Mouse (Mus musculus): ENCODE measurements around the gene Cic. TPM values are rescaled to one million over a fixed set of nuclear protein-coding genes. Genes with fewer than 3 reads are reported as not detected.

The Cic gene
- polyA plus RNA-seq, 1 experiment from 2014 or later: 29.5 TPM

DNA sequence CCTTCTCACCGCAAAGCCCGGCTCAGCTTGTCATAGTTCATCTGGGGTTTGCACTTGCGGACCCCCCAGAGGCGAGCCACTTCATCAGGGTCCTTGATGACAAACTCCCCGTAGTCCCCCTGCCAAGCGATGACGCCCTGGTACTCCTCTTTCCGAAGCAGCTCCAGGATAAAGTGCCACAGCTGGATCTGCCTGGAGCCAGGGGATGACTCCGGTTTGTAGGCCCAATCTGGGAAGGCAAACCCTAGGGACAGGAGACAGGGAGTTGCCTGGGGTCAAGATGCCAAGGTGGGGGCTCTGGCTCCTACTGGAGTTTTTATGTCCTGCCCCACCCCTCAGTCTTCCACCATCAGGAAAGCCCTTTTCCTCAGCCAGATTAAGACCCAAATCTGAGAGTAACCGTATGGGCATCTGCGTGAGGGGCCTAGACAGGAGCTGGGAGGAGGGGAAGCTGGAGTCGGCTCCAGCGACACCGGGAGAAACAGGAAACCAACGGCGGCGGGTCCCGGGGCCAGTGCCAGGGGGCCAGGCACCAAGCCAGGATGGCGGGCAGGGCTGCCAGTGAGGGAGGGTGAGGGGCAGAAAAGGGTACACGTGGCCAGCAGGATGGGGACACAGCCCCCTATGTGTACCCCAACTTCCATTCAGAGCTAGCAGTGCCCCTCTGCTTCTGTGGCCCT, 21.3 kb upstream of the Cic start:
- H3K4me3 ChIP-seq: peak overlapping the region; percentile 99
- no peaks in the 10 kb centered on the region for H3K27me3 ChIP-seq
- peak overlapping the region; percentile 96 for H3K9ac ChIP-seq
- peaks cover 41% of the 10 kb centered on the region for H3K4me1 ChIP-seq
- H3K9me3 ChIP-seq: no peaks in the 10 kb centered on the region
- no peak for ATAC-seq (ENCODE audit: borderline replicate concordance, extremely low read depth, low FRiP score, low TSS enrichment)
- peaks cover 32% of the 10 kb centered on the region for H3K36me3 ChIP-seq
- peak overlapping the region; percentile 99 for H3K27ac ChIP-seq
- 33% methylated on average over 20 of the region's 20 CpGs for WGBS
- peak overlapping the region; percentile 90 for H3K4me2 ChIP-seq

DNA sequence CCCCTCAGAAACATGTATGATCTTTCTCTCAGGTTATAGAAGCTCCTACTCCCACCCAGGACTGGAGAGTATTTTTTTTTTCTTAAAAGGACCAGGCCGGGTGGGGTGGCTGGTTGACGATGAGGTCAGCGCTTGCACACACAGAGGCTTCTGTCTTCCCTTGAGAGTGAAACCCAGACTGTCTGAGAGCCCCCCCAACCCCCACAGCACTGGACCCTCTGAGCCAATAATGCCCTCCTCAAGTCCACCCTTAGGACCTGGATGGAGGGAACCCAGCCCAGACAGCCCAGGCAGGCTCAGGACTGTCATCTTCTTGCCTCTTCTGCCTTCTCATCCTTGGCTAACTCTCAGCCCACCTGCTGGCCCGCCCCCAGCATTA, 20.8 kb upstream of the Cic start:
- Histone ChIP-seq H3K4me1 (peaks cover 47% of the 10 kb centered on the region), H3K9ac (peak overlapping the region; percentile 96), H3K4me2 (peak overlapping the region; percentile 90), H3K4me3 (peak overlapping the region; percentile 99), H3K36me3 (peaks cover 32% of the 10 kb centered on the region), H3K27me3 (no peaks in the 10 kb centered on the region), H3K9me3 (no peaks in the 10 kb centered on the region), H3K27ac (peak overlapping the region; percentile 99)
- WGBS: 17% methylated on average over 4 of the region's 4 CpGs
- no peak for ATAC-seq (ENCODE audit: borderline replicate concordance, extremely low read depth, low FRiP score, low TSS enrichment)

DNA sequence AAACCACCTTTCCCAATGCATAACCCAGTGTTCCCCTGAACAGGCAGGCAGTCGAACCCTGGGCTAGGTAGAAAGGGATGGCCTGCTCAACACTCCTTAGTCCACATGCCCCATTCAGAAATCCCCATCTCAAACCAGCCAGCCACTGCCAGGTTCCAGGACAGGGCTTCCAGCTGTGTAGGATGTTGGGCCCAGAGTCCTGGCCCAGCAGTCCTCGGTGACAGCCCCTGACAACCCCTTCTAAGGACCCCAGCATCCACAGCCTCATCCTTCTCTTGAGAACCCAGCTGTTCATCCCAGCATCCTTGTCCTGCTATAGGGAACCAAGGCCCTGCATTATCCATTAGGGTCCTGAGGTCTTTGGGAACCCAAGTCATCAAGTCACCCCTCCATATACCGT, 20.0 kb upstream of the Cic start:
- WGBS: 6% methylated on average over 3 of the region's 3 CpGs
- H3K4me2 ChIP-seq: peak overlapping the region; percentile 90
- H3K9ac ChIP-seq: peak overlapping the region; percentile 96
- H3K4me3 ChIP-seq: peak overlapping the region; percentile 99
- no peak for ATAC-seq (ENCODE audit: borderline replicate concordance, extremely low read depth, low FRiP score, low TSS enrichment)
- no peaks in the 10 kb centered on the region for H3K9me3 ChIP-seq
- peak overlapping the region; percentile 99 for H3K27ac ChIP-seq
- peaks cover 28% of the 10 kb centered on the region for H3K36me3 ChIP-seq
- peaks cover 54% of the 10 kb centered on the region for H3K4me1 ChIP-seq
- H3K27me3 ChIP-seq: no peaks in the 10 kb centered on the region

DNA sequence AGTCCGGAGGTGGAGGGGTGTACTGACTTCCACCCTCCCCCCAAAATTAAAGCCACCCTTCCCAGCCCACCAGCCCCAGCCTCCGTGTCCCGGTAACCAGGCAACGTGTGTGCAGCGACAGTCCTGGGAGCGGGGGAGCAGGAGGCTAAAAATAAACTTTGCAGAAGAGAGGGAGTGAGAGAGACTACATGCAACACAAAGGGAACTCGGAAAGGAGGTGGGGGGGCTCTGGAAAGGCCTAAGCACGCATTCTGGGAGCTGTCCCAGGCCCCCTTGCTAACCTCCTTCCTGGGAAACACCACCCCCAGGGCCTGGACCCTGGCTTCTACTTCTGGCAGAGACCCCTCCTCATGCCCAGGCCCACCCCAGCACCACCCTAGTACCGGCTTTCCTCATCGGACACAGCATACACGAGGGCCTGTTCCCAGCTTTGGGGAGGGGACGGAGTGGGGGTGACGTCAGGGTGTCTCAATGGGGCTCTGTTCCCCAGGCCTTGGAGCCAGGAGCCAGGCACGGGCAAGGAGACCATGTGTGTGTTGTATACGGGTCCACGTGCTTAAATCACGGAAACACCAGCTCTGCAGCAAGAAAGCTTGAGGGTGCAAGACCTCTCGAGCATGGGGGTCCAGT, 19.4 kb upstream of the Cic start:
- ATAC-seq (ENCODE audit: borderline replicate concordance, extremely low read depth, low FRiP score, low TSS enrichment): no peak
- Histone ChIP-seq H3K27me3 (no peaks in the 10 kb centered on the region), H3K4me3 (peak overlapping the region; percentile 99), H3K4me2 (peak overlapping the region; percentile 90), H3K36me3 (peaks cover 22% of the 10 kb centered on the region), H3K9ac (peak overlapping the region; percentile 96), H3K9me3 (no peaks in the 10 kb centered on the region), H3K27ac (peak overlapping the region; percentile 99), H3K4me1 (peaks cover 54% of the 10 kb centered on the region)
- WGBS: under 1% methylated on average over 18 of the region's 18 CpGs

DNA sequence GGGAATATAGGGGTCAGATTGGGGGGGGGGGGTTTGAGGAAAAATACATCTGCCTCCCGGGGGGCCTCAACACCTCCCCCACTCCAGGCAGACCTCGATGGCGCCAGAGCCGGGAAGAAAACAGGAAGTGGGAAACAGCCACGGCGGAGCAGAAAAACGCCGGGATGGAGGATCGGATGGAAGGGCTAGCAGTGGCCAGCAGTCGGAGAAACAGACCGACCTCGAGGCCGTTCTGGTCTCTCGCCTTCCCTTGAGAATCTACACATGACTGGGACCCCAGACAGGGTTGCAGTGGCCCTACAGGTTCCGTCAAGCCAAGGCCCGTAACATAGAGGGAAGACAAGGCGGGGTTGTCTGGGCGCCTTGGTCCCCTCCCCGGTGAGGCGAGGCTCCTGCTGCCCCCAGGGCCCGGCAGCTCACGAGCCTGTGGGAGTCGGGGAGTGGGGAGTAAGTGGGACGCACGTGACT, 18.6 kb upstream of the Cic start:
- Histone ChIP-seq H3K4me2 (peak overlapping the region; percentile 90), H3K9me3 (no peaks in the 10 kb centered on the region), H3K27me3 (no peaks in the 10 kb centered on the region), H3K27ac (peak overlapping the region; percentile 99), H3K4me1 (peaks cover 54% of the 10 kb centered on the region), H3K9ac (peak overlapping the region; percentile 96), H3K36me3 (peaks cover 16% of the 10 kb centered on the region), H3K4me3 (peak overlapping the region; percentile 99)
- WGBS: 4% methylated on average over 25 of the region's 25 CpGs
- ATAC-seq (ENCODE audit: borderline replicate concordance, extremely low read depth, low FRiP score, low TSS enrichment): no peak

DNA sequence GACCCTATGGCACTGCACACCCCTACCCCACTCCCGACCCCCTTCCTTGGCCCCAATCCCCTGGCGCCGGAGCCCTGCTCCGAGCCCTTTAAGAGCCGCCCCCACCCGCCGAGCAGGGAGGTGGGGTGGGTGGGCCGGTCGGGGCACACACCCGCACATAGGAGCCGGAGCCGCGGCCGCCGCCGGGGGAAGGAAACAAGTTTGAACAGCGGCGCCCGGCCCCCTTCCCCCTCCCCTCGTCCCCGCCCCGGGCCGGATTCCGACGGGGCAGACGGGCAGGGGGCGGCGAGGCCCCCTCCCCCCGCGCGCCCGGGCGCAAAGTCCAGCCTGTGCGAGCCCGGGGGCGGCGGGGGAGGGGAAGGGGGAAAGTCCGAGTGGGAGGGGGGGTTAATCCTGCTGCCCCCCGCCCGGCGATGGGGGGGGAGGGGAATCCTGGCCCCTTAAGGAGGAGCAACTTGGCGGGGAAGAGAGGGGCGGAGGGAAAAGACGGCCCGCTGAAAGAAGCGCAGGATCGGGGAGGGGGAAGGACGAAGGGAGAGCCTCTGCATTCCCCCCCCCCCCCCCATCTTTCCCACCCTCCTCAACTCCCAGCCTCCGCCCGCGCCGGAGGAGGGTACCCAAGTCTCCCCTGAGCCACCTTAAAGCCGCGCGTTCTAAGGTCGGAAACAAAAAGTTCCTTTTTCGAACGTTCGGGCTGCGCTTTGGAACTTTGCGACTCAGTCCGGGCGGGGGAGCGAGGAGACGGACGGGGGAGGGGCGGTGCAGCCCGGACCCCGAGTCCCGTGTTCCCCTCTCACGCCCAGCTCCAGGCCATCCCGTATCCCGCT, 18.0 kb upstream of the Cic start:
- WGBS: under 1% methylated on average over 31 of the region's 73 CpGs
- Histone ChIP-seq H3K27ac (peak overlapping the region; percentile 99), H3K4me2 (peak overlapping the region; percentile 90), H3K9ac (peak overlapping the region; percentile 96), H3K27me3 (no peaks in the 10 kb centered on the region), H3K4me3 (peak overlapping the region; percentile 99), H3K9me3 (no peaks in the 10 kb centered on the region), H3K4me1 (peaks cover 50% of the 10 kb centered on the region), H3K36me3 (peaks cover 11% of the 10 kb centered on the region)
- peak; percentile 55 for ATAC-seq (ENCODE audit: borderline replicate concordance, extremely low read depth, low FRiP score, low TSS enrichment)

DNA sequence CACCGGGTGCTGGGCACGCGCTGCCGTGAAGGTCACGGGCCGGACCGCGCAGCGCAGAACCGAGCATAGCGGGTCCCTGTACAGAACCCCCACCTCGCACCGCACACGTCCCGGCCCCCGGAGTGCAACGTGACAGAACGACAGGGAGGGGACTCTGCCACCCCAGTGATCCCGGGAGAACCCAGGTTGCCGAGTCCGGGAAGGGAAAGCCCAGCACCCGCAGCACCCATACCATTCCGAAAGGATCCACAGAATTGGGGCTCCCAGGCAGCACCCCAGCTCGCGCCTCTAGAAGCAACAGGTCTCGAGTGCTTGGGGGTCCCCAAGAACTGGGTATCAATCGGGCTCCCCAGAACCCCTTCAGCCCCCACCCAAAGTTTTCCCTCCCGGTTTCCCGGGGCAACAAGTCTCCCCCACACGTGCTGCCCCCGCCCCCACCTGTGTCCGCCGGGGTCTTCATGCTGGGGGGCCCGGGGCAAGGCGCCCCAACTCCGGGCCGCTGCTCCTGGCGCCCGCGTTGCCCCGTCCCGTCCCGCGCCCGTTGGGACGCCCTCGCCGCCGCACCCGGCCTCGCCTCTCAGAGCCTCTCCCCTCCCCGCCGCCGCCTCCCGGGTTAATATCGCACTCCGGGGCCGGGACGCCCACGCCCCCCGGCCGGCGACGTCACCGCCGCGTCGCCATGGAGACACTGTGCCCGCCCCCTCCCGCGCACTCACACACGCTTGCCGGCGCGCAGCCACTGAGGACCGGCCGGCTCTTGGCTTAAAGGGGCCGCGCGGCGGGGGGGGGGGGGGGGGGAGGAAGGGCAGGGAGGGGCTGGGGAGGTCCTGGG, 17.1 kb upstream of the Cic start, which contains the start of gene Erf:
Erf (minus strand) TSS at position 621 of the 832 bp plus-strand sequence.
- Histone ChIP-seq H3K27me3 (no peaks in the 10 kb centered on the region), H3K4me1 (peaks cover 48% of the 10 kb centered on the region), H3K27ac (peak within 1 kb of the TSS; percentile 99), H3K9ac (peak within 1 kb of the TSS; percentile 96), H3K9me3 (no peaks in the 10 kb centered on the region), H3K4me3 (peak within 1 kb of the TSS; percentile 99), H3K4me2 (peak within 1 kb of the TSS; percentile 90), H3K36me3 (peaks cover 3% of the 10 kb centered on the region)
- ATAC-seq (ENCODE audit: borderline replicate concordance, extremely low read depth, low FRiP score, low TSS enrichment): peak; percentile 83
- under 1% methylated on average over 40 of the region's 81 CpGs for WGBS

DNA sequence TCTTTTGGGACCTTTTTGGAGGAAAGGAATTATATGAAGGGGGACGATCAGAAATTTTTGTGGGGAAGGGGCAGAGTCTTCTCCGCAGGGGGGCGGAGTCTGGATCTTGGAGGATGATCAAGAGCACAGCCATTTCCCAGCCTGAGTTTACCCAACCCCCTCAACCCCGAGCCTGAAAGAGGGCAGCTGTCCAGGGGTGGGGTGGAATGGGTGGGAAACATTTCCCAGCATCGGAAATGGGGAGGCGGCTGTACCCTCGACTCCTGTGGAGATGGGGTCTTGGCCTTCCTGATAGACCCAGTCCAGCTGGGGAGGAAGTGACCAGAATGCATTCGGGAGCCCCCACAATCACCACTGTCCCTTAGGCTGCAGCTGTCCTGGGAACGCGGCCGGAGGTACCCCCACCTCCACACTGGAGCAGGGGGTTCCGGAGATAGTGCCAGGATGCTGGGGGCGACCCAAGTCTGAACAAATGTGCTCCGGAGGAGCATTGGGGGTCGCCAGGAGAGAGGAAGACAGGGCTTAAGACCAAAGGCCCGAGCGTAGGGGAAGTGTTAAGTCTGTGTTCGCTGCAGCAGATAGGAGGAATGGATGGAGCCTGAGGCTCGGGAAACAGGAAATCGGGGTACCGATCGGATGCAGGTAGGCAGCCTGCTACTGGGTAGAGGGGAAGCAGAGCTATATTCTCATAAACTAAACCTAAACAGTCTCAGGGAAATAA, 16.3 kb upstream of the Cic start:
- peak; percentile 50 for ATAC-seq (ENCODE audit: borderline replicate concordance, extremely low read depth, low FRiP score, low TSS enrichment)
- Histone ChIP-seq H3K4me2 (peak overlapping the region; percentile 90), H3K4me3 (peak overlapping the region; percentile 99), H3K9me3 (no peaks in the 10 kb centered on the region), H3K4me1 (peaks cover 39% of the 10 kb centered on the region), H3K36me3 (no peaks in the 10 kb centered on the region), H3K27ac (peak overlapping the region; percentile 99), H3K27me3 (no peaks in the 10 kb centered on the region), H3K9ac (peak overlapping the region; percentile 60)
- 2% methylated on average over 22 of the region's 22 CpGs for WGBS

DNA sequence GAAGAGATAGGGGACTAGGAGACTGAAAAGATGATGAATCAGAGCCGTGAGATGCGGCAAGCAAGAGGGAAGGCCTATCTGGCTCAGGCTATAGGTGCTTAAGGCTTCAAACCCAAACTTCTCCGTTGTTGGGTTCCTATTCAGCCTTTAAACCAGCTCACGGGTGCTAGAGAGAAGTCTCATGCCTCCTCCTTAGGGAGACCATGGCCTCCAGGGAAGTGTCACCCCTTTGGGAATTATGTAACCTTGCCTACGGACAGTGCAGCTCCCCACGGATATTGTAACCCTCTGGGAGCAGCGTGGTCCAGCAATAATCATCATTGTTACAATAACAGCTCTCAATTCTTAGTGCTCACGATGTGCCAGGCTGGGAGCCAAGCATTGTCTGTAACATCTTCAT, 15.7 kb upstream of the Cic start:
- peaks cover 33% of the 10 kb centered on the region for H3K4me1 ChIP-seq
- no peaks in the 10 kb centered on the region for H3K36me3 ChIP-seq
- no peaks in the 10 kb centered on the region for H3K27me3 ChIP-seq
- peak overlapping the region; percentile 99 for H3K4me3 ChIP-seq
- peak overlapping the region; percentile 99 for H3K27ac ChIP-seq
- H3K9me3 ChIP-seq: no peaks in the 10 kb centered on the region
- peak overlapping the region; percentile 60 for H3K9ac ChIP-seq
- no peak for ATAC-seq (ENCODE audit: borderline replicate concordance, extremely low read depth, low FRiP score, low TSS enrichment)
- WGBS: 26% methylated on average over 8 of the region's 8 CpGs
- peak overlapping the region; percentile 90 for H3K4me2 ChIP-seq

DNA sequence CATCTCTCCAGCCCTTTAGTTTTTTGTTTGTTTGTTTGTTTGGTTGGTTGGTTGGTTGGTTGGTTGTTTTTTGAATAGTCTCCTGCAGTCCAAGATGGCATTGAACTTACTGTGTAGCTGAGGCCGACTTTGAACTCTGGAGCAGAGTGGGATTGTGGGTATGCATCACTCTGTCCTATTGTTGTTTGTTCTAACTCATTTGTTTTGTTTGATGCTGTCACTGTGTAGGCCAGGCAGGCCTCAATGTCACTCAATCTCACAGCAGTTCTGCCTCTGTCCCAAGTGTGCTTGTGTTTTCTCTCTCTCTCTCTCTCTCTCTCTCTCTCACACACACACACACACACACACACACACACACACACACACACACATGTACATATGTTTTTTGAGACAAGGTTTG, 5.6 kb upstream of the Cic start:
- H3K4me2 ChIP-seq: no peak overlapping the region

More for the DNA sequence above, 5.6 kb upstream of the Cic start:
- Histone ChIP-seq H3K9ac (no peak overlapping the region), H3K9me3 (no peaks in the 10 kb centered on the region), H3K4me3 (no peak overlapping the region), H3K27ac (no peak overlapping the region), H3K4me1 (peaks cover 2% of the 10 kb centered on the region; the same call in 1 of the 2 replicates), H3K36me3 (no peaks in the 10 kb centered on the region), H3K27me3 (no peaks in the 10 kb centered on the region)
- WGBS: 75% methylated on average over 1 of the region's 1 CpGs
- ATAC-seq (ENCODE audit: borderline replicate concordance, extremely low read depth, low FRiP score, low TSS enrichment): no peak

All from lung, embryonic 15.5 days (tissue).